Mouse (Mus musculus): ENCODE data around the gene R3hdm2.
A peak's percentile ranks its signal among the peaks of the same experiment; 100 is the strongest.

R3hdm2 gene

DNA sequence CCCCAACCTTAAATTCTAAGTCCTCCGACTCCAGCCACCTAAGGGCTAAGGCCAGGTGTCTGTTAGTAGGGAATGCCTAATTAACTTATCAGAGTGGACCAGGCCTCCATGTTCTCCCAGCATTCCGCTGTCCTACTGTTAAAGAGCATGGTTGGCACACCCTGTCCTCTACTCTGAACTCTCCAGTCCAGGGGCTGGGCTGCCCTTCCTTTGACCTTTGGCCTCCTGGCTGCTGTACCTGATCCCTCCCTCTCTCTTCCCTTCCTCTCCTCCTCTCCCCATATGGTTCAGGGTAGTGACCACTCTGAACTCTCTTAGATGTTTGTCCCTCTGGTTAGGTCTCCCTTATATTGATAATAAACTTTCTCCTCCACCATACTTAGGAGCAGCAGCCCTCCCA is 45.7 kb downstream of the R3hdm2 start:
- DNase-seq = no peak

DNA sequence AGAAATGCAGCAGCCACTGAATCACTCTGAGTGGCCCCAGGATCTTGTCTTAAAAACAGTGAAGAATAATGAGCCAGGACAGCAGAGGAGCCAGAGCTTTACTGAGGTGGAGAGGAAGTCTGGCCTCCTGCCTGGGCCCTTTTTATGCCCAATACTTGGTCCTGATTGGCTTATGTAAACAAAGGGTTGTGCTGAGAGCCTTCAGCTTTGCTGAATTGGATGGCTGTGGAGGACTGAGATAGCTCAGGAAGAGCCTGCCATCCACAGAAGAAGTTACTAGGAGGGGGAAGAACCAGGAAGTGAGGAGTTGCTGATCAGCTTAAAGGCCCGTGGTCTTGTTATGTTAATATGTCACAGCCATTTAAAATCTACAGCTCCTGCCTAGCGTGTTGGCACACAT is 46.5 kb downstream of the R3hdm2 start:
- DNase-seq = no peak

DNA sequence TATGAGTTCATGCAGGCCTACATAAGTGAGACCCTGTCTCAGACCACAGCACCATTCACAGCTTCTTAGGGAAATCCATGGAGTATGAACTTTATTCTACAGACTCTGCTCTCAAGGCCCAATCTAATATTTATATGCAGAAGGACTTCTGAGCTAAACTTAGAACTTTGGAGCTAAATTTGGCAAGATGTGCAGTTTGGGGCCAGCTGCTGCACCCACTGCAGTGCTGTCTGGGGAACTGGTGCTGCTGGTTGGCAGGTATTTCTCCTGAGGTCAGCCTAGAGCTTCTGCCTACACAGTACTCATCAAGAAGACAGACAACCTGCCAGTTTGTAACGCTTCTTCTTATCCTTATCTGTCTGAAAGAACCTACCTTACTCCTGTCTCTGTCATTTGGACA is 47.0 kb downstream of the R3hdm2 start:
- no peak for DNase-seq

DNA sequence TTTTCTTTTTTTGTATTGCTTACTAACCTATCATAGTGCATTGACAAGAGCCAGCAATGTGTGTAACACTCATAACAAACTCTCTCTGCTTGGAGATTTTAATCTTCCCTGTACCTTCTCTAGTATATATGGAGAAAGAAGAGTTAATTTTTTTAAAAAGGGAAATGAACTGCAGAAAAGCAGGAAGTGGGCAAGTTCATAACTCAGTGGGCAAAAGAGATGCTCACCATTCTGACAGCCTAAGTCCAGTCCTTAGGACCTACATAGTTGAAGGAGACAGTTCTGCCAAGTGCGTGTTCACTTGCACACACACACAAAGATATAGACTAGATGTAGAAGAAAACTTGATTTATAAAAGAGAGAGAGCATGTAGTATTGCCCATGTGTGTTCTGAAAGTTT is 47.9 kb downstream of the R3hdm2 start:
- no peak for DNase-seq

DNA sequence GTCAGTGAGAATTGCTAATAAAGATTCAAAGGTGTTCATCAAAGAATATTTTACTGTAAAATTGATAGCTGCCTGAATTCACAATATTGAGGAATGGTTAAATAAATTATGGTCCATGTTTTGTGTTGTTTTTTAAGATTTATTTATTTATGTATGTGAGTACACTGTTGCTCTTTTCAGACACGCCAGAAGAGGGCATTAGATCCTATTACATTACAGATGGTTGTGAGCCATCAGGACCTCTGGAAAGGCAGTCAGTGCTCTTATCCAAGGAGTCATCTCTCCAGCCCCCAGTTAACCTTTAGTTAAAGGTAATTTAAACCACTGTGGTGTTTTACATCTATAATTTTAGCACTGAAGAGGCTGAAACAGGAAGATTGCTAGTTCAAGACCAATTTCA is 49.4 kb downstream of the R3hdm2 start:
- DNase-seq = no peak

DNA sequence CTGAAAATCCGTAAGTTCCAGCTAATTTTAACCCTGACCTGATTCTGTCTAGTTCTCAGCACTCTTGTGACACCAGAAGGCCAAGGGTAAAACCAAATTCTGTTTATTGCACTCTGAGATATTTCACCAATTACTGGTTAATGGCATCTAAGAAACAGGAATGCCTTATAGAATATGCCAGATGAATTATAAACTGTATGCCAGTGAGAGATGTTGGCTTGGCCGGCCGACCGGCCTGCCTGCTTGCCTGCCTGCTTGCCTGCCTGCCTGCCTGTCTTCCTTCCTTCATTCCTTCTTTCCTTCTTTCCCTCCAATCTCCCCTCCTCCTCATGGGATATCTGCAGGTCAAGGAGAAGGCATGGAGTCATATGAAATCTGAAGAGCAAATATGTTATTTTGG is 52.3 kb downstream of the R3hdm2 start:
- no peak for DNase-seq

DNA sequence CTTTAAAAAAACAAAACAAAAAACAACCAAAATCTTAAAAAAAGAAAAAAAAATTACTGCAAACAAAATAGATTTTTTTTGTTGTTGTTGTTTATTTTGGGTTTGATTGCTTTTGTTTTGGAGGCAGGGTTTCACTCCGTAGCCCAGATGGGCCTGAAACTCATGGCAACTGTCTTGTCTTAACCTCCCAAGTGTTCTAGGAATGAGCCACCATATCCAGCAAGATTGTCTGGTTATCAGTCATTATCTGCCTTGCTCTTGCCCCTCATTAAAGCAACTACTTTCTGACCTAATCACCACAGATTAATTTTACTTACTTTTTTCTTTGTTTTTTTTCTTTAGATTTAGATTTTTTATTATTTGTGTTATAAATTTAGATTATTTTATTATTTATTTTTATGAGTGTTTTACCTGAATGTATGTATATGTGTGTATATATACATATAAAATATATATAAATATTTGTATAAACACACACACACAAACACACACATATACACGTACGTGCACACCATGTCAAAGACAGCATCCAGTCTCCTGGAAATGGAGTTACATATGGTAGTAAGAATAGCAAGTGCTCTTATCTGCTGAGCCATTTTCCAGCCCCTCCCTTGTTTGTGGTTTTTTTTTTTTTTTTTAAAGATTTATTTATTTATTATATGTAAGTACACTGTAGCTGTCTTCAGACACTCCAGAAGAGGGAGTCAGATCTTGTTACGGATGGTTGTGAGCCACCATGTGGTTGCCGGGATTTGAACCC is 57.4 kb downstream of the R3hdm2 start:
- DNase-seq = no peak

DNA sequence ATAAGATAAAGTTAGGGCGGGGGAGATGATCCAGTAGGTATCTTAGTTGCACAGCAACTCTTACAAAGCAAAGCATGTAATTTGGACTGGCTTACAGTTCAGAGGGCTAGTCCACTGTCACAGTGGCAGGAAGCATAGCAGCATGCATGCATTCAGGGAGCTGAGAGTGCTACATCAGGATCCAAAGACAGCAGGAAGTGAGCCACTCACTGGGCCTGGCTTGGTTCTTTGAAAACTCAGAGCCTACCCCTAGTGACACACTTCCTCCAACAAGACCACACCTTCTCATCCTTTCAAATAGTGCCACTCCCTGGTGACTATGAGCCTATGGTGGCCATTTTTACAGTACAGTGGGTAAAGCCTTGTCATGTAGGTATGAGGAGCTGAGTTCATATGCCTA is 73.6 kb downstream of the R3hdm2 start:
- DNase-seq = no peak

DNA sequence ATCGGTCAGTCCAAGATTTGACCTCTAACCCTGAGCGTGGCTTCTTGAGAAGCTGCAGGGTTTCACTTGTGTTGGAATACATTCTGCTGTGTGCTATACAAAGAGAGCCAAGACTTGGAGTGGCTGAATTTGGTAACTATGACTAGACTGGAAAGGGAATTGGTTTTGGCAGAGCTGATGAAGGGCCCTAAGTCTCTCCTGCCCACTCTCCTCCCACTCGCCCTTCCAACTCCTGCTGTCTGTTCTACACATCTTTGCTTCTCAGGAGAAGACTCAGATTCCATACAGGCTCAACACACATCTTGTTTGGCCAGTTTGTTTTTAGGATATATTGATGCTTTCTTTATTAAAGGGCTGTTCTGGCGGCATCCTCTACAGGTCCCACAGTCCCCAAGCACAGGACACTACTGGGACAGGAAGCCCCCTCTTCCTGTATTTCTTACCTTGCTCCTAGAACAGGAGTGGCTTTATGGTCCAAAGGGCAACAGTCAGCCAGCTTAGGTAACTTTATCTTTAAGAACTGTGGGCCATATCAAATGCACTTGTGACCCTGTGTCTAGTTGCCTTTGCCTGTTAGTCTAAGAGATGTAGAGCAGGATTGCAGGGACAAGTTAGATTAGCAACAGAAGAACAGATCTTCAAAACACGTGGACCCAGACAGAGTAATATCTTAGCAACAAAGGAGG is 82.4 kb downstream of the R3hdm2 start:
- no peak for DNase-seq

DNA sequence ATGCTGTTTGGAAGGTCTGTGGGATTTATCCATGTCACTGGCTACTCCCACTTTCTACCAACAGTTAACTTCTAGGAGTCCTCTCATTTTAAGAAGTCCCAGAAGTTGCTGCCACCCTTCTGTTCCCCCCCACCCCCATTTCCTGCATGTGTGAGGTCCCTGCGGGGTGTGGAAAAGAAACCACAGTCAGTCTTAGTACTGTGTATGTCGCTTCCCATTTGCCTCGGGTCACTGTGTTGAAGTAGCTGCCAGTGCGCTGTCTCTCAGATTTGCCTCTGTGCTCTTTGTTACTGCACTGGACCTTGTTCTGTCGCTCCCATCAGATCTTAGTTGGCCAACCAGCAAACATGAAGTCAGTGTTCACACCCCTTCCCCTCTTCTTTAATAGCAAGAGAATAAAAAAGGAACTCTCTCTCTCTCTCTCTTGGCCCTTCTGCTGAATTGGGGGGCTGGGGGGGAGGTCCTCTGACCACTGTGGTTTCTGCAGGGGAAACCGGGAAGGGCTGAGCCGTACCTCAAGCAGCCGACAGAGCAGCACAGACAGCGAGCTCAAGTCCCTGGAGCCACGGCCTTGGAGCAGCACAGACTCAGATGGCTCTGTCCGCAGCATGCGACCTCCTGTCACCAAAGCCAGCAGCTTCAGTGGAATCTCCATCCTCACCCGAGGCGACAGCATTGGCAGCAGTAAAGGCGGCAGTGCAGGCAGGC is 91.3 kb downstream of the R3hdm2 start:
- peak; percentile 55 for DNase-seq

DNA sequence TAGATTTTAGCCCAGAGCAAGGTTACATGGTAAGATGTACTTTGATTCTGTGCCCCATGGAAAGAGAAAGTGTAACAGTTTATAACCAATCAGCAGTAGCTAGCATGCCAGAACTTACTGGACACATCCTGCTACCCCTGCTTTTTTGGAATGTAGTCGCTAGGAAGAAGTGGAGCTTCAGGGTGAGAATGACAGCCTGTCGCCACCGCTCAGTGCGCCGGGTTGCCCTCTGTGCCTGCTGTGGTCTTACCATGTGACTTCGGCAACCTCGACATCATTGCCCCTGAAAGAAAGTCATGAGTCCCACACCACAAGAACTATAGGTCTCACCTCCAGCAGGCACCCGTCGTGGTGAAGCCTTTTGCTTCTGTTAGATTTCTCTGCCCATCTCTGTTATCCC is 92.6 kb downstream of the R3hdm2 start:
- no peak for DNase-seq

DNA sequence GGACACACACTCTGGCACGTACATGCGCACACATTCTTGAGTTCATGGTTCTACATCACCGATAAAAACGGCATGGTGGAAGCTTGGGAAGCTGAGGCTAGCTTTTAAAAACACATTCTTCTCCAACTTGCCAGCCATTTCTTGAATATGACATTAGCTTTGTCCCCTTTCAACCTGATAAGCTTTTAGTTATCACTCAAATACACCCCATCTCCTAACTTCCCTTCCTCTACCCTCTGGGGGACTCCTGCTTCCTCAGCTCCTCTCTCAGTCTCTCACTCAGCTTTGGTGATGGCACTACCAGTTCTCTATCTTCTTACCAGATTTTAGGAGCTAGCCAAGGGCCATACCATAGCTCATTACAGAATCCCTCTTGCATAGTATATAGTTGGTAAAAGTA is 95.0 kb downstream of the R3hdm2 start:
- no peak for DNase-seq

DNA sequence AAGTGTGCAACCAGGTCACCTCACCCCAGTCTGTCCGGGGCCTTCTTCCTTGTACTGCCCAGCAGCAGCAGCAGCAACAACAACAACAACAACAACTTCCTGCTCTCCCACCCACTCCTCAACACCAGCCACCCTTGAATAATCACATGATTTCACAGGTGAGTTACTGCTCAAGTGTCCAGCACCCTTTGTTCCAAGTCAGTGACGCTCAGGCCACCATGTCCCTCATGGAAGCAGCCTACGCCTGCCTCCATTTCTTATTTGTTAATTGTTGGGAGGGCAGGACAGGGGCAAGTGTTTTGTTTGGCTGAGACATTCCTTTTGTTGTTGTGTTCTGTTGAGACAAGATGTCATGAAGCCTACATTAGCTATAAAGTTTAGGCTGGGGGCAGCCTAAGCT is 96.4 kb downstream of the R3hdm2 start:
- DNase-seq = no peak

DNA sequence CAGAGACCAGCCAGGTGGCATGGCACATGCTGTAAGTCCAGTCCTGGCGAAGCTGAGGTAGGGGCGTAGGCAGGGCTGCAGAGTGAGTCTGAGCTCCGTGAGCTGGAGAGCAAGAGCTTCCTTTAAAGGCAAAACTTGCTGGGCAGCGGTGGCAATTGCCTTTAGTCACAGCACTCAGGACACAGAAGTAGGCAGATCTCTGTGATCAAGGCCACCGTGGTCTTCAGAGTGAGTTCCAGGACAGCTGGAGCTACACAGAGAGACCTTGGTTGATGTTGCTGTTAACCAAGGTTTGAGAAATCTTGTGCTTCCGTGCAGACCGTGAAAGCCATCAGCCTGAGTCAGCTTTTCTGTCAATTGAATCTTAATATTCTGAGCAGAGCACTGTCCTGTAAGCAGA is 97.2 kb downstream of the R3hdm2 start:
- no peak for DNase-seq

DNA sequence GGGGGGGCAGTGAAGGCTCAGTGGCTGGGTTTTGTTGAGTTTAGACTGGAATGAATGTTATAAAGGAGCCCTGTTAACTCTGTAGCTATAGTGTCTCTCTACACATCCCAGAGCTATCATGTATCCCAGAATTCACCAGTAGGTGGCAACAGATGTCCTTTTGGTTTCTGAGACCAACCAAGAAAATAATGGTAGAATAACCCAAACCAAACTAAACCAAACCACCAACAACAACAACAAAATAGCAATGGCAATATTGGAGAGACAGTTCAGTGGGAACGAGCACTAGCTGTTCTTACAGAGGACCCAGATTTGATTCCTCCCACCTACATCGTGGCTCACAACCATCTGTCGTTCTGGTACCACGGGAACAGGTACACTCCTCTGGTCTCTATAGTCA is 99.0 kb downstream of the R3hdm2 start:
- peak; percentile 24 for DNase-seq

DNA sequence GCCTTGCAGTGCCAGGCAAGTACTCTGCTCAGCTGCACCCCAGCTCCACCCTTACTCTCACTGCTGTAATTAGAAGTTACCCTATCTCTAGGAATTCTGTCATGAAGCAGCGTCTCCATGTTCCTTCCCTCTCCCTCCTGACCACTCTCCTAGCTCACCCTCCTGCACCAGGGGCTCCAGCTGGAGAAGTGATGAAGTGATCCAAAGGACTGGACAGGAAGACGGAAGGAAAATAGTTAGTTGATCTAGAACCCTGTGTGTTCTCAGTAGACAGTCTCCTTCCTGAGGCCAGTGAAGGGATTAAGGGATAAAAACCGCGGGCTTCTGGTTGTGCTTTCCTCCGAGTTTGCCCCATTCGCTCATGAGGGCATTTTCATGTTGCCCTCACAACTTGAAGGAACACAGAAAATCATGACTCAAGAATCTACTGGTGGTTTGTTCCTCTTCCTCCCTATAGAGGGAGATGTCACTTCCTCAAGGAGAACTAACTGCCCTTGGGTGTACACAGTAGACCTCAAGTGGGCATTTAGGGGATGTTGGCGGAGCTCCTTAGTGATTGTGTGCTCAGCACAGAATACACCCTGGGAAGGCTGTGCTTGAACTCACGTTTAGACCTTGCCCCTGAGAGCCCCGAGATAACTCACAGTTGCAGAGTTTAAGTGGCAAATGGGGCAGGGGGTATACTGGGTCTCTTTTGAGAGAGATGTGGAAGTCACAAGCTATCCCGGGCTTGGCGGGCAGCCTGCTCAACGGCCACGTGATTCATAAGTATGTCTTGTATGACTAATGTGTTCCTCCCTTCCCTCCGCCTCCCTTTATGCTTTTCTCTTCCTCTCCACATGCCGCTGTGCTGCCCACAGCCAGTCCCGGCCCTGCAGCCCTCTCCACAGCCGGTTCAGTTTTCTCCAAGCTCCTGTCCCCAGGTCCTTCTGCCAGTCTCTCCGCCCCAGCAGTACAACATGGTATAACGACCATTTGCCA is 101.0 kb downstream of the R3hdm2 start:
- DNase-seq = no peak

DNA sequence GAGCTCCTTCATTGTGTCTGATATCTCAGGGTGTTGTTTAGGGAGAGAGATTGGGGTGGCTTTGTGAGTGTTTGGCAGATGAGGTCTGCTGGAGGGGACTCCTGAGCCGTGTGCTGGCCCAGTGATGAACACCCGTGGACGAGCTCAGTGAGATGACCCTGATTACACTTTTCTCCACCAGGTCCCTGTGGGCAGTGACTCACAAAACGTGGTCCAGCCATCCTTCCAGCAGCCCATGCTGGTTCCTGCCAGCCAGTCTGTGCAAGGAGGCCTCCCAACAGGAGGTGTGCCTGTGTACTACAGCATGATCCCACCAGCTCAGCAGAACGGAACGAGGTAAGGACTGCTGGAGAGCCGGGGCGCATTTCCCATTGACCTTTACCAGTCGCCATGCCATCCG is 105.1 kb downstream of the R3hdm2 start:
- DNase-seq = no peak

DNA sequence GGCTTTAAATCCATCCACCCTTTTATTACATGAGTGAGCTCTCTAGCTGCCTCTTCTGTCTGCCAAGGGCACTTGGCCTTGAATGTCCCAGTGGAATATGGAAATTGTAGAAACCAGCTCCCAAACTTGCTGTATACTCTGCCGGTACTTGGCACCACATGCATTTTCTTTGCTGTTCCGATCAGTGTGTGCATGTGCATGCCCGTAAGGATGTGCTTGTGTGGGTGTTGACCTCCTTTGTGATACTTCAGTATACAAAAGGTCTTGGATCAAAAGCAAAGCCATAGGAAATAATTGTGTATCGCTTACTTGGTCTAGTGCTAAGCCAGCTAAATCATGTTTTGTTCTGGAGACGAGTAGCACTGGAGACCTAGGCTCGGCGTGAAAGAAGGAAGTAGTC is 108.7 kb downstream of the R3hdm2 start:
- no peak for DNase-seq

DNA sequence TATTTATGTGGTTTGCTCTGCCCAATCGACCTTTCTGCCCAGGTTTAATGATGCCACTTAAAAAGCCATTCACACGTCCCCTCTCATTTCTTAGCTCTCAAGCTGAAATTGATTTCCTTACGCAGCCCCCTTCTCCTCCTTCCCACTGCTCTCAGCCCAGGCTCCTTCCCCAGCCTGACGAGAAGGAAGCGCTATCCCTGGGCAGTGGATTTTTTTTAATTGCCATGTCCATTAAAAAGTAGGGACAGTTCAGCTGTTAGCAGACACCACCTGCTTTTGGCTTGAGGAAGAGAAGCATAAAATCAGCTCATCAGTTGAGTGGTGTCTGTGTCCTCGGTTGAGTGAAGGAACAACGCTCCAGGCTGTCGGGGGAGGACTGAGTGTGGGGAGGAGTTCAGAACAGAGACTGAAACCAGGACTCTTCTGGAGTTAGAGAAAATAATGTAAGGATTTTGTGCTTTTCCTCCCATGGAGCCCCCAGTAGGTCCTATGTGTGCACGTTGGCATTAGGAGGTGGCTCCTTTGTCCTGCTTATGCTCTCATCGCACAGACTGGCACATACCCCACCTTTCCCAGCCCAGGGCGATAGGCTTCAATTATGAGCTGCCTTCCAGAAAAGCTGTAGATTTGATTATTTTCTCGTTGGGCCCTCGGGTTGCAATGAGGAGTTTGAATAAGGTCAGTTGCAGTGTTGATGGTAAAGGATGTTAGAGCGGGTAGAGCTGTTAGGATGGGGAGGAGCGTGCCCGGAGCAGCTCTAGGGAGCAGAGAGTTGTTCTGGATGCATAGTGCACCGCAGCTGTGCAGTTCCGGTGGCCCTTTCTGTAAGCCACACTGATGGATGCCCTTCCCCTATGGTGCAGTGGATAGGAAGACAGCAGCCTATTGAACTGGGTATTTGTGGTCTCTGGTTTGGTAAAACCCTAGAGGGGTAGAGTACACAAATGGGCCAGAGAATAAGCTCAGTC is 110.3 kb downstream of the R3hdm2 start:
- DNase-seq = no peak

DNA sequence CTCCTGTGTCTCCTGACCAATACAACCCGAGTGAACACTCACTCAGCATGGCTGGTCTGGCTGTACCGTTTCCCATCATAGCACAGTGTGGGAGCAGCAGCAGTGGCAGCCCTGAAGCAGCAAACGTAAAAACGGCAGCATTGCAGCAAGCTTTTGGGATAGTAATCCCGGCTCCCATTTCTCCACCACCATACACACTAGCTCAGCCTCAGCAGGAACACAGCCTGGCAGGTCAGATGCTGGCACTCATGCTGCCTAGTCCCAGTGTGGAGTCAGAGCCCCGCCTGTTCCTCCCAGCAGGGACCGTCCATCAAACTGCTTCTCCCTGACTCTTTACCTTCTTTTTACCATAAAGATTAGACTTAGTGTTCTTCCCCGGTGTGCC is 111.0 kb downstream of the R3hdm2 start:
- no peak for DNase-seq

DNA sequence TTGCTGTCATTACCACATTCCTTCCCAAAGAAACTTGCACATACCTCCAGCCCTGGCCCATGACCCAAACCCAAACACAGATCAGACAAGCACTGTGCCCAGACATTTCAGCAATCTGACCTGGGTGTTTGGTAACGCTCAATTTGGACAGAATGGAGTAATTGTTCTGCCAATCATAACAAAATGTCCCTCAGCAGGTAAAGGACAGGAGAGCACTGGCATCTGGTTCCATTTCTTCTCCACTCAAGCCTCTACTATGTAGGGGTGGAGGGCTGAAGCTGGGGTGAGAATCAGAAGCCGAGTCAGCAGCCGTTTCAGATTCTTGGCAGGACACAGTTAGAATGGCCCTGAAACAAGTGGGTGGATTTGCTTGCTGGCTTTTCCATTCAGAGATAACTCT is 112.0 kb downstream of the R3hdm2 start:
- no peak for DNase-seq

DNA sequence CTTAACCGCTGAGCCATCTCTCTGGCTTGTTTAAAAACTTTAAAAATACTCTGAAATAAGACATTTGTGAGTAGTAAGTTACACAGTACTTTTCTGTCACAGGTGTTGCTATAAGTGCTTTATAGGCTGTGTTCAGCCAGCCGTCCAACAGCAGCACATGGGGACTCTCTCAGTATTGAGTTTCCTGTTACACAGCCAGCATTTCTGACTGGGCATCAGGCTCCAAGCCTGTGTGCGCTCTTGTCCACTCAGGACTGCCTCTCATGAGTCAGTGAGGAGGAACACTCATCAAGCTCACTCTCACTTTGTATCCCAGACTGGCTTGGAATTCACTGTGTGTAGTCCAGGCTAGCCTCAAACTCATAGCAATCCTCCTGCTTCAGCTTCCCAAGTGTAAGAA is 116.0 kb downstream of the R3hdm2 start:
- no peak for DNase-seq
